Mouse (Mus musculus) forebrain, embryonic 11.5 days (tissue): ENCODE results near the gene BC024978. TPM values are rescaled to one million over a fixed set of nuclear protein-coding genes. Genes with fewer than 3 reads are reported as not detected.

Experiments
- ATAC-seq: fragments of 200-750 bp; cut with Nextera tagmentation; replicated peaks from 2 replicates; pipeline ENCODE4 v1.8.0; 2017; ENCODE audit warnings: moderate TSS enrichment; ENCODE audit not compliant: low FRiP score
- DNase-seq: peaks from one replicate; pipeline ENCODE4 v3.0.0-alpha.2; 2017; ENCODE audit warnings: low spot score
- H3K27ac ChIP-seq: fragments of 300-500 bp; sonication (generic); 2 replicates; pipeline ENCODE4 v1.5.1; 2014; ENCODE audit warnings: low read depth, low read length
- H3K27me3 ChIP-seq: fragments of 300-500 bp; sonication (generic); 2 replicates; pipeline ENCODE4 v1.6.1; 2014; ENCODE audit warnings: mild to moderate bottlenecking, low read length, mixed read lengths; ENCODE audit not compliant: control insufficient read depth, insufficient read depth
- H3K36me3 ChIP-seq: fragments of 300-500 bp; sonication (generic); 2 replicates; pipeline ENCODE4 v1.6.1; 2014; ENCODE audit warnings: mild to moderate bottlenecking, low read length, moderate library complexity, mixed read lengths; ENCODE audit not compliant: control insufficient read depth, insufficient read depth
- H3K4me1 ChIP-seq: fragments of 300-500 bp; sonication (generic); replicated peaks from 2 replicates; pipeline ENCODE4 v1.6.1; 2014; ENCODE audit warnings: low read length, mixed read lengths; ENCODE audit not compliant: control insufficient read depth, insufficient read depth
- H3K4me2 ChIP-seq: fragments of 300-500 bp; sonication (generic); 2 replicates; pipeline ENCODE4 v1.6.1; 2014; ENCODE audit warnings: low read depth, mild to moderate bottlenecking, low read length, moderate library complexity, mixed read lengths; ENCODE audit not compliant: severe bottlenecking
- H3K4me3 ChIP-seq: fragments of 300-500 bp; sonication (generic); 2 replicates; pipeline ENCODE4 v1.5.1; 2014; ENCODE audit warnings: low read depth, low read length
- H3K9ac ChIP-seq: fragments of 300-500 bp; sonication (generic); 2 replicates; pipeline ENCODE4 v1.6.1; 2014; ENCODE audit warnings: low read length
- H3K9me3 ChIP-seq: fragments of 300-500 bp; sonication (generic); 2 replicates; pipeline ENCODE4 v1.6.1; 2016; ENCODE audit warnings: low read length, mixed read lengths; ENCODE audit not compliant: control insufficient read depth
- WGBS: fragments of 180-500 bp; shearing (Covaris S2); extraction: QIAGEN DNeasy Blood & Tissue Kit; methylation state at CpG from one replicate; pipeline ENCODE4 v1.1.7; 2014; 5-methylcytosine and 5-hydroxymethylcytosine counted together
- polyA plus RNA-seq: library from polyadenylated mRNA; unstranded; fragments of >200 nt; fragmentation: Nextera tagmentation; extraction: Ambion mirVana; gene quantifications from 2 replicates; pipeline ENCODE4 v1.2.1, GENCODE M21; 2014

Gene BC024978
- polyA plus RNA-seq, 1 experiment from 2014 or later: 4.5 TPM

GRCm38 (mm10) chr7:27180036-27180435 is 15.5 kb upstream of the BC024978 start:
- Histone ChIP-seq H3K4me3 (no peak overlapping the region), H3K36me3 (peaks cover 7% of the 10 kb centered on the region), H3K27ac (no peak overlapping the region), H3K9ac (no peak overlapping the region), H3K4me2 (no peak overlapping the region), H3K27me3 (no peaks in the 10 kb centered on the region), H3K9me3 (no peaks in the 10 kb centered on the region), H3K4me1 (0 out of 2 replicates have a peak, but pooled peaks cover 4% of the 10 kb centered on the region)
- ATAC-seq (no peak), DNase-seq (no peak)
- WGBS: 74% methylated on average over 5 of the region's 5 CpGs

- no peaks in the 10 kb centered on the region for H3K27me3 ChIP-seq
- no peak within 1 kb of the TSS for H3K4me2 ChIP-seq
- H3K4me1 ChIP-seq: 0 out of 2 replicates have a peak, but pooled peaks cover 4% of the 10 kb centered on the region
- H3K4me3 ChIP-seq: no peak within 1 kb of the TSS
- H3K27ac ChIP-seq: no peak within 1 kb of the TSS
- H3K9me3 ChIP-seq: no peaks in the 10 kb centered on the region
- DNase-seq: no peak
- no peak for ATAC-seq
- 74% methylated on average over 14 of the region's 14 CpGs for WGBS
- no peak within 1 kb of the TSS for H3K9ac ChIP-seq
- peaks cover 14% of the 10 kb centered on the region for H3K36me3 ChIP-seq
Measured at GRCm38 (mm10) chr7:27180837-27181695, 14.5 kb upstream of the BC024978 start, which contains the start of the genes Gm21983 and Mia. Gm21983 (minus strand) TSS chr7:27181086. Mia (minus strand) TSS chr7:27181157.

- no peak overlapping the region for H3K9ac ChIP-seq
- peaks cover 21% of the 10 kb centered on the region for H3K36me3 ChIP-seq
- H3K27ac ChIP-seq: no peak overlapping the region
- no peaks in the 10 kb centered on the region for H3K9me3 ChIP-seq
- H3K27me3 ChIP-seq: no peaks in the 10 kb centered on the region
- no peak overlapping the region for H3K4me3 ChIP-seq
- H3K4me2 ChIP-seq: no peak overlapping the region
- WGBS: 92% methylated on average over 1 of the region's 1 CpGs
- no peak for DNase-seq
- H3K4me1 ChIP-seq: 0 out of 2 replicates have a peak, but pooled peaks cover 4% of the 10 kb centered on the region
- no peak for ATAC-seq
Measured at GRCm38 (mm10) chr7:27182498-27182897, 13.1 kb upstream of the BC024978 start.

GRCm38 (mm10) chr7:27184964-27185363 is 10.6 kb upstream of the BC024978 start:
- H3K27me3 ChIP-seq: no peaks in the 10 kb centered on the region
- no peak overlapping the region for H3K27ac ChIP-seq
- no peak overlapping the region for H3K9ac ChIP-seq
- ATAC-seq (no peak), DNase-seq (peak; percentile 84)
- no peaks in the 10 kb centered on the region for H3K4me1 ChIP-seq
- no peak overlapping the region for H3K4me3 ChIP-seq
- H3K4me2 ChIP-seq: no peak overlapping the region
- no peaks in the 10 kb centered on the region for H3K9me3 ChIP-seq
- 72% methylated on average over 3 of the region's 3 CpGs for WGBS
- peaks cover 39% of the 10 kb centered on the region for H3K36me3 ChIP-seq

- DNase-seq (no peak), ATAC-seq (no peak)
- Histone ChIP-seq H3K4me3 (no peak overlapping the region), H3K9me3 (no peaks in the 10 kb centered on the region), H3K4me2 (no peak overlapping the region), H3K27me3 (no peaks in the 10 kb centered on the region), H3K27ac (no peak overlapping the region), H3K9ac (no peak overlapping the region), H3K36me3 (peaks cover 49% of the 10 kb centered on the region), H3K4me1 (no peaks in the 10 kb centered on the region)
- 92% methylated on average over 5 of the region's 5 CpGs for WGBS
Measured at GRCm38 (mm10) chr7:27185986-27186385, 9.6 kb upstream of the BC024978 start.

GRCm38 (mm10) chr7:27189271-27189931 is 6.2 kb upstream of the BC024978 start:
- Histone ChIP-seq H3K36me3 (peaks cover 64% of the 10 kb centered on the region), H3K4me3 (no peak overlapping the region), H3K9me3 (no peaks in the 10 kb centered on the region), H3K27ac (no peak overlapping the region), H3K4me1 (peaks cover 3% of the 10 kb centered on the region; the same call in 1 of the 2 replicates), H3K4me2 (no peak overlapping the region), H3K9ac (no peak overlapping the region), H3K27me3 (no peaks in the 10 kb centered on the region)
- WGBS: 94% methylated on average over 10 of the region's 10 CpGs
- DNase-seq (no peak), ATAC-seq (no peak)

- WGBS: 96% methylated on average over 5 of the region's 5 CpGs
- DNase-seq (no peak), ATAC-seq (no peak)
- no peak overlapping the region for H3K4me3 ChIP-seq
- peaks cover 9% of the 10 kb centered on the region; the same call in 1 of the 2 replicates for H3K4me1 ChIP-seq
- peaks cover 45% of the 10 kb centered on the region for H3K36me3 ChIP-seq
- H3K9ac ChIP-seq: no peak overlapping the region
- no peaks in the 10 kb centered on the region for H3K9me3 ChIP-seq
- no peak overlapping the region for H3K4me2 ChIP-seq
- H3K27ac ChIP-seq: no peak overlapping the region
- no peaks in the 10 kb centered on the region for H3K27me3 ChIP-seq
Measured at GRCm38 (mm10) chr7:27192434-27192833, 3.1 kb upstream of the BC024978 start.

GRCm38 (mm10) chr7:27193731-27194130 is 1.9 kb upstream of the BC024978 start:
- ATAC-seq (no peak), DNase-seq (no peak)
- Histone ChIP-seq H3K27ac (no peak overlapping the region), H3K36me3 (peaks cover 39% of the 10 kb centered on the region), H3K9ac (no peak overlapping the region), H3K27me3 (no peaks in the 10 kb centered on the region), H3K4me2 (no peak overlapping the region), H3K4me1 (peaks cover 9% of the 10 kb centered on the region; the same call in 1 of the 2 replicates), H3K4me3 (no peak overlapping the region), H3K9me3 (no peaks in the 10 kb centered on the region)
- WGBS: 93% methylated on average over 4 of the region's 4 CpGs
